Mouse (Mus musculus) R1 (cell line): ENCODE results near the gene E030025P04Rik.

Source experiments
- DNase-seq: peaks from one replicate; pipeline ENCODE4 v3.0.0-alpha.2; 2018; ENCODE audit warnings: low read depth, low spot score

E030025P04Rik gene

DNA sequence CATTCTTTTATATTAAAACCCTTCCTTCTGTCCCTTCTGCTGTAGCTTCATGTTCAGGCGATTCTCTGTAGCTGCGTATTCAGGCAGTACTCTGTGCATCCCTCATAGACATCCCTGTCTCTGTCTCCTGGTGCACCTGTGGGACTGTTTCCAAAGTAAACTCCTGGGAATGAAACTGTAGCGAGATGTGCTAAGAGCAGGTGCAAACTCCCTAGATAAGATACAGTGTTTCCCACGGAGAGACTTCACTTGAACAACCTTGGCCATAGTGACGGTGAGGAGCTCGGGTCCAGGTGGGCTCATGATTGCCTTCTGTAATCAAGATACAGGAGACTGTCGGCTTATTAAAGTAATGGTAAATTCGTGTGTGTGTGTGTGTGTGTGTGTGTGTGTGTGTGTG is 41.5 kb downstream of the E030025P04Rik start:
- DNase-seq = no peak

DNA sequence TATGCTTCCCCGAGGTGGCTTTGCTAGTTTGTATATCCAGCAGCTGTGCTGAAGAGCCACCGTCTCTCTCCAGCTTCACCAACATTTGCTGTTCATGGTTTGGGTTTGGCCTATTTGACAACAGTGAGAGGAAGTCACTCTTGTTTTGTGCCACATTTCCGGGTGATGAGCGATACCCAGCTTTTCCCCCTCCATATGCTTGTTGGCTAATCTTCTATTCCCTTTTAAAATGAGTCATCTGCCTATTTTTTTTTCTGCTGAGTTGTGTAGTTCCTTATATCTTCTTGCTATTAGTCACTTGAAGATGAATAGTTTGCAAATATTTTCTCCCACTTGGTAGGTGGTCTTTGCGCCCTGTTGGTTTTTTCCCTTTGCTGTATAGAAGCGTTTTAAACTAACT is 43.9 kb downstream of the E030025P04Rik start:
- DNase-seq = no peak

DNA sequence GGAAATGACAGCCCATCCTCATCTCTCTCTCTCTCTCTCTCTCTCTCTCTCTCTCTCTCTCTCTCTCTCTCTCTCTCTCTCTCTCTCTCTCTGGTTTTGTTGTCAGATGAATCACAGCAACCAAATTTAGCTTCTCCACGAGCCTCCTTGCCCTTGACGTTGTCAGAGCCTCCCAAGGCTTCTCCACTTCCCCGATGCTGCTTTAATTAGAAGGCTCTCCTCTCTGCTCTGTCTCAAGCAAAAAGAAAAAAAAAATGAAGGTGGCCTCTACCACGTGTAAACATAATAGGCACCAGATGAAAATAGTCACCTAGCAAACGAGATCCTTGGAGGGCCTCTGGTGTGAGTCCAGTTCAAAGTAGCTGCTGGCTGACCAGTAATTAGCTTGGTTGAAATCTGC is 52.3 kb downstream of the E030025P04Rik start:
- DNase-seq = no peak
